Mouse (Mus musculus) adrenal gland, postnatal 10 days (tissue): ENCODE results near the gene Erg28. TPM values are rescaled to one million over a fixed set of nuclear protein-coding genes. Genes with fewer than 3 reads are reported as not detected.
A peak's percentile ranks its signal among the peaks of the same experiment; 100 is the strongest.

Source experiments
- DNase-seq: peaks from one replicate; pipeline ENCODE4 v3.0.0; 2021; ENCODE audit warnings: mixed read lengths
- long read RNA-seq, 2 experiments: library from polyadenylated mRNA; stranded (forward); transcript quantifications; one replicate each; pipeline ENCODE4 v2.0.0; 2021
- total RNA-seq, 2 experiments: library from RNA; stranded (reverse); gene quantifications; 2 replicates each; pipeline ENCODE4 v1.2.3; 2021

Gene Erg28
- total RNA-seq: 10 to 100 TPM; 31.6 to 34.4 TPM
- long read RNA-seq, experiment 1, transcript Erg28-201 (5 exons, 1,169 nt): major isoform, 27 of 36 reads
- long read RNA-seq, experiment 1, partial matches to known transcripts: 2 of 36 reads
- long read RNA-seq, experiment 1, other reads (novel, unspliced or antisense): 7 of 36 reads
- long read RNA-seq, experiment 2, transcript Erg28-201 (5 exons, 1,169 nt): major isoform, 20 of 25 reads
- long read RNA-seq, experiment 2, partial matches to known transcripts: 3 of 25 reads
- long read RNA-seq, experiment 2, other reads (novel, unspliced or antisense): 2 of 25 reads

GRCm38 (mm10) chr12:85824438-85825264 is at the start of gene Erg28, which contains the start of gene Ttll5:
Gene Erg28 (minus strand): TSS chr12:85824550.
Gene Ttll5 (plus strand): TSS chr12:85824659.
- peak; percentile 96 for DNase-seq

DNA sequence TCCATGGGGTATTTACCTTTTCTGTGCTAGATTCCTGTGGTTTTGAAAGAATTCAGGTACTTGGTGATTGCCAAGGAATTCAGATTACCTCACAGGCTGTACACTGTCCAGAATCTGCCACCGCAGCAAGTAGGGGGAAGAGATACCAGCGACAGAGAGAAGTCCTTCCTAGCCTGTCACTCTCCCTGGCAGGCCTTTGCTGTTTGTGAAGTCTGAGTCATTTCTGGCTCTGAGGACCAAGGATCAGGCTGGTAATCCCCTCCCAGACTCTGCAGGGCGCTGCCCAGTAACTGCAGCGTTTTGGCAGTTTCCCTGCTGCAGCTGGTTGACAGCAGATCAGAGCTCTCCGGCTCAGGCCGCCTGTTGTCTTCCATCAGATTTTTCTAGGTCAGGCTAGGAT is 45.1 kb upstream of the Erg28 start:
- DNase-seq: peak; percentile 59

DNA sequence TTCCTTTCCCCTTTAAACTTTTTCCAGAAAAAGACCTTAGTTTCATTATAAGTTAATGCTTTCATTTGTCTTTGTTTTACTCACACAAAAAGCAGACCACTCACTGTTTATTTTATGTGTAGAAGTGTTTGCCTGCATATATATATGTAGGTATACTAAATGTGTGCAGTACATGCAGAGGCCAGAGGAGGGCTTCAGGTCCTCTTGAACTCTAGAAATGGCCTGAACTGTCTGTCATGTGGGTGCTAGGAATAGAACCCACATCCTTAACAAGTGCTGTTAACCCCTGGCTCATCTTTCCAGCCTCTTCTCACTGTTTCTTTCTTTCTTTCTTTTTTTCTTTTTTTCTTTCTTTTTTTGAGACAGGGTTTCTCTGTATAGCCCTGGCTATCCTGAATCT is 42.8 kb upstream of the Erg28 start:
- no peak for DNase-seq

DNA sequence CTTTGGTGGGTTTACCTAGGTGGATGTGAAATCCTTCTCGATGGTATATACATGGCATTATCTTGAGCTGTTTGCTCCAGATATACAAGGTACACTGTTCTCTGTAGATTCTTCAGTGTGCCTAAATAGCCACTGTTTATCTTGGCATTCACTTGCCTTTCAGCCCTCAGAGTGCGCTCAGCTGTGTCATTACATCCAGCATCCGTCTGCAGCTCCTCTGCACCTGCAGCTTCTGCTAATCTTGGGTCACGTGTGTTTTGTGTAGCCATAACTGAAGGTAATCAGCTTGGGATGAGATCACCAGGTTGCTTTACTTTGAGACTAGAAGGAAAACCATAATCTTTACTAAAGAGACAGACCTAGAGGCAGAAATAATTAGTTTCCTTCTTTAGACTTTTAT is 42.3 kb upstream of the Erg28 start:
- DNase-seq: no peak

DNA sequence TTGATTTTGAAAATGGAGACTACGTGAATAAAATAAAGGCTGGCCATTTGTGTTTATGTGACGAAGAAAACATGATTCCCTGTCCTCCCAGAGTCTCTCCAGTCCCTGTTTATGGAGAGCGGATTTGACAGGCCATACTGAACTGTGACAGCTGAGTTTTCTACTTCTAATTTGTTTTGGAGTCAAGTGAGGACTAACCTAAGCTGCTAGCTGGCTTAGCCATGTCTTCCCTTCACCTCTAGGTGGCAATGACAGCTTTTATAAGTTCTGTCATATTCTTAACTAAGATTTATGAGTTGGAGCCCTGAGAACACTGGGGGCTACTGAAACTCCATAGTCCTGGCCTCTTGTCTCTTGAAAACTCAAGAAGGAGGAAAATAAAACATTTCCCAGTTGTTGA is 41.2 kb upstream of the Erg28 start:
- no peak for DNase-seq

DNA sequence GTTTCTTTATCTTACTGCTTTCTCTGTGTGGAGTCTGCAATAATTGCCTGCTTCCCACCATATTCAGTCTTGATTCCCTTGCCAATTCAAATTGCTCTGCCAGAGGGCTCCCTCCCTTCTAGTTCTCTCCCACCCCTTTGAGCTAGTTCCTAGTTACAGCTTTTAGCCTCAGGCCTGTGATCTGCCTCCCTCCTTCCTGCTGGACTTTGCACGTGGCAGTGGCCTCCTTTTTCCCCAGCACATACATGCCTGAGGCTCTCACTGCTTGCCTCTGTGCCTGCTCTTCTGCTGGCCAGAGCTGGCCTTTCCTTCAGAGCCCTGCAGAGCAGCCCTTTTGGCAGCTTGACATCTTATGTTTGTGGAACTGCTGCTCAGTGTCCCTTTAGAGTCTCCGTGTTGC is 38.2 kb upstream of the Erg28 start:
- DNase-seq: peak; percentile 15

DNA sequence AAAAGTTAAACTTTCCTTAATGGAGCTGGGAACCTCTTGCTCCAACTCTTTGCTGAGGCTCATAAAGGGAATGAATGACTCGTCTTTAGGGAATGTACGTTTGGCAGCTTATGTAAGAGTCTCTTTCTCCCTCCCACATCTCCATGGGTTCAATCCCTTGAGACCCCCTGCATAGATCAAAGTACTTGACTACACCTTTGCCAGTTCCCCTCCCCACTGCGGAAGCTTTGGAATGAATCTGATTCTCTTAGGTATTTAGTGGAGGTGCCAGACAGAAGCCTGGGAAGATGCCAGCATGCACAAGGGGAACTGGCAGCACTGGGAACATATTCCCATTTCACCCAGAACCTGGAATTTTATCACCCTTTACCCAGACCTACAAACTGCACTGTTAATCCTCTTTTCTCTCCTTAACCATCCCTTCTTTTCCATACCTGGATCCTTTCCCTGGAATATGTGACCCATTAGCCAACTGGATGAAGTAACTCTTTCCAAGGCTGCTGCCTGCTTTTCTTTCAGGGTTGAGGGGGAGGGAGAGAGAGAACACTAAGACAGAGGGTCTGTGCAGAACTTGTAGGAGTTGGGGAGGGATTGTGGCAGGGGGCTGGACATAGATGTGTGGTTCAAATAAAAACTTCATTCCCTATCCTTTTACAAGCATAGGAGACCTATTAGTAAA is 35.3 kb upstream of the Erg28 start:
- DNase-seq: peak; percentile 56

DNA sequence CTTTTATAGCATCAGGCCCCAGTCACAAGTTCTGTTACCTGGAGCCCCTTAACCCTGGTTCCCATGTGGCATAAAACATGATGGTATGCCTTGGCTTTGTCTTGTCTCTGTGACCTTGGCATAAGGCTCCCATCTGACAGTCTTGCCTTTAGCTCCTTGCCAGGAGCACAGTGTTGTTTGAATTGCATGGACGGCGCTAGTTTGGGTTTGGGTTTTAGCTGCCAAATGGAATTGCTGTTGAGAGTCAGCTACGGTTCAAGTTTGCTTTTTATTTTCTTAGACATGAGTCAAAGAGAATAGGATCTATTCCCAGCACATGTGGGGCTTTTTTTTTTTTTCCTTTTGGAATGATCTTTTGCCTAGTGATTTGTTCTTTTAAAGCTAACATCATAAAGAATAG is 34.8 kb upstream of the Erg28 start:
- DNase-seq: no peak

DNA sequence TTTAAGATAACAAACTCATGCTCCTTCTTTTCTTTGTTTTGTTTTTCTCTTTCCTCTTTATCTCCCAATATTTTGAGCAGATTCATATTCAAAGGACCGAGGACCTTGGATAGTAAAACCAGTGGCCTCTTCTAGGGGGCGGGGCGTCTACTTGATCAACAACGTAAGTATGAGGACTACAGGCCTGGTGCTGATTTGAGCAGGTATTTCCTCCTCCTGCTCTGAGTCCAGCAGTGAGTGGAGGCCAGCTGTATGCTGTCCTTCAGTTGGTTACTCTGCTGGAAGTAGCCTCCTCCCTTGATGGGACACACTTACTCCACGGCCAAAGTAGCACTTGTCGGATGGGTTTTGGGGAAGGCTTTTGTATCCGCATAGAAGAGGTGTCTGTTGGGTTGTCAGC is 33.0 kb upstream of the Erg28 start:
- DNase-seq: no peak

DNA sequence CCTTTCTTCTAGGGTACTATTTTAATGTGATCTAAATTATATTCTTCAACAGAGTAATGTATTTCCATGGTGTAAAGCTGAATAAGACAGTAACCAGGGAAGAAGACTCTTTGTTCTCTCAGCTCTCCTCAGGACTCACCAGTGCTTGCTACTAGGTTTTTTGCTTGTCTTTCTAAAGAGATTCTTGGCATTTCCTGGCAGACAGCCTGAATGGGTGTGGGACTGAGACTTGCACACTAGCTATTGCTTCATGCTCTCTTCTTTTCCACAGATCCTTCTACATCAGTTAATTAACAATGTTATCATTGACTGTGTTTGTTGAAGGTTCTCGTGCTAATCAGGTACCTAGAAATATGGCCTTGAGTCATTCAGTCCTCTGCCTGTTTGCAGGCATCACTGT is 29.9 kb upstream of the Erg28 start:
- no peak for DNase-seq

GRCm38 (mm10) chr12:85853836-85854235 is 29.5 kb upstream of the Erg28 start:
- DNase-seq: no peak

GRCm38 (mm10) chr12:85850661-85851060 is 26.3 kb upstream of the Erg28 start:
- DNase-seq: no peak

DNA sequence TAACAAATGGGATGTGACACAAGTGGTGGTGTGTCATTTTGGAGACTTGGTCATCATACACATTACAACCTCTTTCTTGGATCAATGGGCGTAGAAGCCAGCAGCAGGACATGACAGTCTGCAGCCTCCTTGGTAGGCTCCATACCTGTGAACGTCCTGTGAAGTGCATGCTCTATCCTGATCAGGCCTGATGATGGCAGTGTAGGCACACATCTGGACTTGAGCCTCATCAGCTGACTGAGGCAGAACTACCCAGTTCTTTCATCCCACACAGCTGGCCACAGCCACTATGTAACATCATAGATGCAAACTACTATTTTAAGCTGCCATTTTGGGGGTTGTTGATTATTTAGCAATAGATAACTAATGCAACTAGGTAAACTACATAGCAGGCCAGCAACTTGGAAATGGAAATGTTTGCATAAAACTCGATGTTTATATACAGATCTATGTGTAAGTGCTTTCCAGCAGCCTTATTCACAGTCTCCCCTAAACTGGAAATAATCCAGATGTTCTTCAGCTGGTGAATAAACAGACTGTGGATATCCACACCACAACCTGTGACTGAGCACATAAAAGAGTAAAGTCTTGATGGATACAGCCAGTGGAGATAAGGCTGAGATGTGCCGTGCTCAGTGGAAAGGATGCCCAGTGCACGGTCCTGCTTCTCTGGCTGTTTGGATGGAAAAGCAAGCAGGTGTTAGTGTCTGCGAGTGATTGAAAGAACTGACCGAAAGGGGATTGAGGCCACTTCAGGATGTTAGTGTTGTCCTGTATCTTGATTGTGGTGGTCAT is 24.0 kb upstream of the Erg28 start:
- DNase-seq: peak; percentile 42

DNA sequence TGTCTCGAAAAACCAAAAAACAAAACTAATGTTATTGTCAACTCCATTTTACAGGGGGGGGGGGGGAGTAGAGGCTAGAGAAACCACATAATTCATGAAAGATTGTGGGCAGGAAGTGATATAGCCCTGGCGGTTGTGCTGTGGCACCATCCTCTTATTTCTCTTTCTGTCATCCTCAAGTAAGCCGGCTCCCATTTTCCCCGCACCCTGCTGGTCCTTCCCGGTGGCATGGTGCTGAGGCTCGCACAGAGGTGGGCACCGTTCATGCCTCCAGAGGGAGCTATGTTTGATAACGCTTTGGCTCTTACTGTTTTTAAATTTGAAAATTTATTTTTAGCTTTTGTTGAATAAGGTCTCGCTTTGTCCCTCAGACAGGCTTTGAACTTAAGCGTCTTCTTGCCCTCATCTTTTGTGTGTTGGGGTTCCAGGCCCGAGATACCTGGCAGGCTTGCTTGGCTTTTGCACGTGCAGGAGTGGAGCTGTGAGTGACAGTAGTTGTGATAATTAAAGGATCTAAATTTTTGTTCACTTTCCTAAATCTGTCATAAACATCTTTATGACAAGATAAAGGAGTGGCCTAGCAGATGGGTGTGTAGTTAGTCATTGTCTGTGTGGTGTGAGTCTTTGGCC is 15.1 kb upstream of the Erg28 start:
- DNase-seq: no peak

DNA sequence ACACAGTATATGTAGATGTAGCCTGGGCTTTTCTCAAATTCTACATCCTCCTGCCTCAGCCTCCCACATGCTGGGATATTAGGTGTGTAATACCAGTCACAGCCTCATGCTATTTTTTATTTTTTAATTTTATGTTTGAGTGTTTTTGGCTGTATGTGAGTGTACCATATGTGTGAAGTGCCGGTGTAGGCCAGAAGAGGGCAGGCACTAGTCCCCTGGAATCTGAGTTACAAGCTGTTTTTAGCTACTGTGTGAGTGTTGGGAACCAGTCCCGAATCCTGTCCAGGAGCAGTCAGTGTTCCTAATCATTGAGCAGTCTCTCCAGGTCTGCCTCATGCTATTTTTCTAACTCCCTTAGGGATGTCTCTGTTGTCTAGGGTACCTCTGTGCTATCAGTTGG is 13.4 kb upstream of the Erg28 start:
- DNase-seq: no peak

- DNase-seq: no peak
These were observed 10.2 kb upstream of the Erg28 start for GRCm38 (mm10) chr12:85834543-85834942.

DNA sequence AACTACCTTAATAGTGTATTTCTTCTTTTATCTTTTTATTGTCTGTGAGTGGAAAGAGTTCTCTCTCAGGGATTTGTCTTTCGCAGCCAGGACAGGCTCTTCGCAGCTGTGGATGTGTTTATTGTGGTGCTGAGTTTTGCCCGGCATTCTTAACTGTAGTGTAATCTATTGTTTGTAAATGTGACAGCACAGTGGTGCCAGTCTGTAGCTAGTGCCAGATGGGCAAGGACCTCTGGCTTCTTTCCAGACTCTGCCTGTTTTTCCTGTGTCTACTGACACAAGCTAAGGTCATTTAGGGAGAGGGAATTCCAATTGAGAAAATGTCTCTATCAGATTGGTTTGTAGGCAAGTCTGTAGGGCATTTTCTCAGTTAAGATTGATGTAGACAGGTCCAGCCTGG is 6.3 kb upstream of the Erg28 start:
- peak; percentile 79 for DNase-seq

DNA sequence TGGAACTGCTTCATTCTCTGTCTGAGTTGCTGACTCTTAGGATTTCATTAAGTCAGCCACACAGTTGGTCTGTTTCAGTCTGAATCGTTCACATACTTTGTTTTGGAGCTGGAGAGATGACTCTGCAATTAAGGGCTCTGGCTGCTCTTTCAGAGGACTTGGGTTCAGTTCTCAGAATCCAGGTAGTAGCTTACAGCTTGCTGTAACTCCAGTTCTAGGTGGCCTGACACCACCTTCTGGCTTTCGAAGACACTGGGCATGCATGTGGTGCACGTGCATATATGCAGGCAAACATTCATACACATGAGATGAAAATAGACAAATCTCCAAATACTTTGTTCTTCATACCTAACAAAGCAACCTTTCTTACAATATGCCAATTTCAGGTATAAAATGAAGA is 5.5 kb upstream of the Erg28 start:
- no peak for DNase-seq

DNA sequence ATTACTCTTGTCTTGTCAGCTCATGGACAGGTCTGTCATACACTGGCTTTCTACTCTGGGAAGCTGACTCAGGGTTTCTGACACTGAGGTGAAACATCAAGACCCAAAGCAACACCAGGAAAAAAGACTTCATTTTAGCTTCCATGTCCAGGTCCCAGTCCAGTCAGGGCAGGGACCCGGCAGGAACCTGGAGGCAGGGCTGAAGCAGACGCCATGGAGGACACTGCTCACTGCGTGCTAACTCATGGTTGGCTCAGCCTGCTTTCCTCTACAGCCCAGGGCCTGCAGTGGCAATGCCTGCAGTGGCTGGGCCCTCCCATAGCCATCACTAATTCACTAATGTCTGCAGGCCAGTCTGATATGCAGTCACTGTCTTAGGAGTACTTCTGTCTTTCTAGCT is 4.5 kb upstream of the Erg28 start:
- no peak for DNase-seq

DNA sequence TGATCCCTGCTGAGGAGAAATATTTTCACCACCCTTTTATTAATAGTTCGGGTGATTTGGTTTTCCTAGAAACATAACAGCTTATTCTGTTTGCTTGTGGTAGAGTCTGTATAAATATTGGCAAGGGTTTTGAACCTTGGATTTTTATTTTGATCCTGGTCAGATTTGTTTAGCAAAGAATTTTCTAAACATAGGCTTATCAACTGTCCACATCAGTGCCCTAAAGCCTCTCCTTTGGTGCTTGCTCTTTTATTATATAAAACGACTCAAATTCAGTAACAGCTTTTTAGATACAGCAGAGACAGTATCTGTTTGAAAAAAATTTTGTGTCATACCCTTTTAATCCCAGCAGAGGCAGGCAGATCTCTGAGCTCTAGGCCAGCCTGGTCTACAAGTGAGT is 1.5 kb upstream of the Erg28 start:
- no peak for DNase-seq

DNA sequence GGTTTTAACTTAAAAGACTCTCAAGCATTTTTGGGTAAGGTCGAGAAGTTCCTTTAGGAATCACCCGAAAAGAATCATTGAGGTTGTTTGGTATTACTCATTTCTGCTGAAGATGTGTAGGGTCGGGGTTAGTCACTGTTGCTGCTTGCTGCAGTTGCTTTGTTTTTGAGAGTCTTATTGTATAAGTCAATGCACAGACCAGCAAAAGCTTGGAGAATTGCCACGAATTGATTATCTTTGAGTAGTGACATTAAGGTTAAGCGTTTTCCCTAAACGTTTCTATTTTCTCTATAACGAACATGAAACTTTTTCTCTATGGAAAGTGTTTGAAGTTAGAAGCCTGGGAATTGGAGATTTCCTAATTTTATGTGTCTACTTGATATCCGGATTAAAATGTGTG is 1.0 kb upstream of the Erg28 start:
- no peak for DNase-seq

DNA sequence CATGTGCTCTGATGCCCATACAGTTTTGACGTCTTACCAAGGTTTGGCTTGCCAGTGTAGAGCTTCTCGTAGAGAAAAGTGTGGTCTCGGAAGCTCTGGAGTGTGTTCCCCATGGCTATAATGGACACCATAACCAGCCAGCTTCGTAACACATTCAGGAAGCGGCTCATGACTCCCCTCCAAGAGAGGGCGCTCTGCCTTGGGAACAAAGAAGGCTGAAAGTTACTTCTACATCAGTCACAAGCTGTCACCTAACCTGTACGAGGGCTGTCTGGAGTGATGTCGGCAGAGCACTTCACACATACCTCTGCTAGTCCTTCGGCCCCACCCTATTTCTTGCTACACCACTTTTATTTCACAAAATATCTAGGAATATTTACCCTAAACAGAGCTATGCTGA is 2.3 kb downstream of the Erg28 start:
- DNase-seq: no peak
